Mouse (Mus musculus) left cerebral cortex, adult 2 months (tissue): ENCODE measurements around the gene Elmo1. TPM values are rescaled to one million over a fixed set of nuclear protein-coding genes. Genes with fewer than 3 reads are reported as not detected.

Experiments
- DNase-seq, 2 experiments: peaks; one replicate each; pipeline ENCODE4 v3.0.0; 2021 to 2022; ENCODE audit warnings: low spot score in 2 of 2, mixed read lengths in 1 of 2; ENCODE audit errors: extremely low spot score in 1 of 2
- H3K27ac ChIP-seq: fragments of 200-600 bp; 2 replicates; pipeline ENCODE4 v1.8.1; 2022
- H3K4me3 ChIP-seq: fragments of 200-600 bp; 2 replicates; pipeline ENCODE4 v1.8.1; 2022
- CTCF ChIP-seq: fragments of 200-600 bp; IDR thresholded peaks from 2 replicates; pipeline ENCODE4 v1.8.1; 2022; ENCODE audit warnings: antibody characterized with exemption, mild to moderate bottlenecking, moderate library complexity
- intact Hi-C: fragments of 180-260 bp; cut with DNase I; formaldehyde crosslinking; loops from one replicate; pipeline ENCODE4 v1.15.1; 2025
- long read RNA-seq, 2 experiments: library from polyadenylated mRNA; stranded (forward); transcript quantifications; one replicate each; pipeline ENCODE4 v2.0.0; 2021; ENCODE audit warnings: borderline mapping rate in 2 of 2
- total RNA-seq, 2 experiments: library from RNA; stranded (reverse); gene quantifications; 2 replicates each; pipeline ENCODE4 v1.2.3; 2021

The Elmo1 gene
- total RNA-seq: 10 to 100 TPM; 62.8 to 79.1 TPM
- long read RNA-seq, experiment 1, full-length matches to known transcripts: 51 of 236 reads
- long read RNA-seq, experiment 1, partial matches to known transcripts: 12 of 236 reads
- long read RNA-seq, experiment 1, other reads (novel, unspliced or antisense): 173 of 236 reads
- long read RNA-seq, experiment 2, full-length matches to known transcripts: 11 of 139 reads
- long read RNA-seq, experiment 2, partial matches to known transcripts: 5 of 139 reads
- long read RNA-seq, experiment 2, other reads (novel, unspliced or antisense): 123 of 139 reads

DNA sequence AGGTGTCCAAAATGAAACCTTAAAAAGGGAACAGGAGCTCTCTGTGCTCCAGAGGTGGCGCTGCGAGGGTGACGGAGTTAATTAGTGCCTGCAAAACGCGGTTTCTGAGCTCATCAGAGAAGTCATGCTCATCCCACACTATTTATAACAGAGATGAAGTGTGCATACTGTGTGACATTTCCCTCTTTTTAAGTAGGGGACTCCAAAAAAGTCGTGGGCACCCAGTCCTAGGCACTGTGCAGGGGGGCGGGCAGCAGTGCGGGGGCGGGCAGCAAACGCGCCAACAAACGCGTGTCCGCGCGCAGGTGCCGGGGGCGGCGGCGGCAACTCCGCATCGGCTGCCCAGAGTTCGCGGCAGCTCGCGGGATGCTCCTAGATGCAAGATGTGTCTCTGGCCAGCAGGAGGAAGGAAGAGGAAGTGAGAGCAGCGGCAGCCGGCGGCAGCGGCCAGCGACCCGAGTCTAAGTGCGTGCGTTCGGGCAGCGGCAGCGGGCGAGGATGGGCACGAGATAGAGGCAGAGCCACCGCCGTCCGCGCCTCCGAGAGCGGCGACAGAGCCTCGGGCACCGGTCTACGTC lies at the start of gene Elmo1:
Elmo1 (plus strand) TSS at position 464 of the 578 bp plus-strand sequence.
- peak within 1 kb of the TSS; percentile 87 for H3K4me3 ChIP-seq
- DNase-seq: peak; percentile 60 to 67
- H3K27ac ChIP-seq: peak within 1 kb of the TSS; percentile 88
- peak; percentile 52 for TF ChIP-seq CTCF
- intact Hi-C loops: loop anchor here (1.0 to 5.0 kb wide), 6 partner anchors 38 to 202 kb away; no protein-coding TSS in a partner anchor

GRCm38 (mm10) chr13:20041169-20041830 lies 49.1 kb upstream of the Elmo1 start:
- no peak for DNase-seq
- H3K27ac ChIP-seq: no peak overlapping the region
- no peak for TF ChIP-seq CTCF
- no peak overlapping the region for H3K4me3 ChIP-seq
- intact Hi-C loops: loop anchor here (5.0 kb wide), 1 partner anchor 251 kb away; no protein-coding TSS in a partner anchor

GRCm38 (mm10) chr13:20042856-20043255 lies 47.5 kb upstream of the Elmo1 start:
- intact Hi-C loops: loop anchor here (5.0 kb wide), 1 partner anchor 249 kb away; no protein-coding TSS in a partner anchor

DNA sequence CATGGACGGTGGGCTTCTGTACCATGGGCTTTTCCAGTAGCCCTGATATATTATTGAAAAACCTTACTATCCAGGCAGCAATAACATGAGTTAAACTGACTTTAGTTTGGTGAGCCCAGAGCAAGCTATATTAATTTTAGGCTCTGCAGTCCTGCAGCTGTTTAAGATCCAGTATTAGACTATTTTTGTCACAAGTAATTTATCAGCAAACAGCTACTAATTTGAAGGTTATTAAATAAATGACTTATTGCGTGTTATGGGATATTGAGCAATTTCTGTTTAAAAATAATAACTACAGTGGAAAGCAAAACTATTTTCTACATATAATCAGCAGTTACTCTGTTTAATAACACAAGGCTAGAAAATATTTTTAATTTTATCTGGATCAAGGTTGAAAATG lies 45.0 kb upstream of the Elmo1 start:
- intact Hi-C loops: no loop called here
- no peak overlapping the region for H3K4me3 ChIP-seq
- H3K27ac ChIP-seq: no peak overlapping the region
- DNase-seq: no peak
- no peak for TF ChIP-seq CTCF

More at GRCm38 (mm10) chr13:20042856-20043255, 47.5 kb upstream of the Elmo1 start:
- TF ChIP-seq CTCF: no peak
- H3K4me3 ChIP-seq: no peak overlapping the region
- no peak for DNase-seq
- no peak overlapping the region for H3K27ac ChIP-seq

DNA sequence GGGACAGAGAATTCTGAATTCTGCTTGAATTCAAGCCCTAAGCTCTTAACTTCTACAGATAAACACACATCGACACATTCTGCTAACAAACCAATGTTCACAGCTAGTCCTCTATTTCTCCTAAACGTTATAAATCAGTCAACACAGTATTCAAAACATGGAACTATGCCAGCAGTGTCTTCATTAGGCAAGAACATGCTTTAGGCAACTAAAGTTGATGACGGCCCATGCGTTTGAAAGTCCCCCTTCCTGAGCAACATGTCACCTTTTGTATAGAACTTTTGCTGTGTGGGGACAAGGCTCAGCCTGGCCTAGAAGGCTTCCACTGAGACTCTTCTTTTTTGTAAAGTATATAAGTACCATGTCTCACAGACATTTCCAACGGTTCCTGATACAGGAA lies 44.6 kb upstream of the Elmo1 start:
- no peak for TF ChIP-seq CTCF
- Histone ChIP-seq H3K4me3 (no peak overlapping the region), H3K27ac (no peak overlapping the region)
- DNase-seq: no peak
- intact Hi-C loops: no loop called here

DNA sequence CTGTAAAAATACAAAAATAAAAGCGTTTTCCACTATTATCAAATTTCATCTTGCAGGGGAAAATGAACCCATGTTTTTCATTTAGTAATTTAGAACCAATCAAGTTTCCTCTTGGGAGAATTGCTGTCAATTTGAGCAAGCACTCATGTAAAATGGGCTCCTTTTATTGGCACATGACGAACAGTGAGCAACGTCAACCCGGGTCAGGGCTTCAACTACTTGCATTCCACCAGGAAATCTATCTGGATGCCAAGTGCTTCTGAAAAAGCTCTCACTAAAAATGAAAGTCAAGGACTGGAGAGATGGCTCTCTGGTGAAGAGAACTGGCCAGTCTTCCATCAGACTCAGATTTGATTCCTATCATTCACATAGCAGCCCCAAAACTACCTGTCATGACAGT lies 44.0 kb upstream of the Elmo1 start:
- TF ChIP-seq CTCF: no peak
- H3K27ac ChIP-seq: no peak overlapping the region
- intact Hi-C loops: no loop called here
- DNase-seq: no peak
- no peak overlapping the region for H3K4me3 ChIP-seq

DNA sequence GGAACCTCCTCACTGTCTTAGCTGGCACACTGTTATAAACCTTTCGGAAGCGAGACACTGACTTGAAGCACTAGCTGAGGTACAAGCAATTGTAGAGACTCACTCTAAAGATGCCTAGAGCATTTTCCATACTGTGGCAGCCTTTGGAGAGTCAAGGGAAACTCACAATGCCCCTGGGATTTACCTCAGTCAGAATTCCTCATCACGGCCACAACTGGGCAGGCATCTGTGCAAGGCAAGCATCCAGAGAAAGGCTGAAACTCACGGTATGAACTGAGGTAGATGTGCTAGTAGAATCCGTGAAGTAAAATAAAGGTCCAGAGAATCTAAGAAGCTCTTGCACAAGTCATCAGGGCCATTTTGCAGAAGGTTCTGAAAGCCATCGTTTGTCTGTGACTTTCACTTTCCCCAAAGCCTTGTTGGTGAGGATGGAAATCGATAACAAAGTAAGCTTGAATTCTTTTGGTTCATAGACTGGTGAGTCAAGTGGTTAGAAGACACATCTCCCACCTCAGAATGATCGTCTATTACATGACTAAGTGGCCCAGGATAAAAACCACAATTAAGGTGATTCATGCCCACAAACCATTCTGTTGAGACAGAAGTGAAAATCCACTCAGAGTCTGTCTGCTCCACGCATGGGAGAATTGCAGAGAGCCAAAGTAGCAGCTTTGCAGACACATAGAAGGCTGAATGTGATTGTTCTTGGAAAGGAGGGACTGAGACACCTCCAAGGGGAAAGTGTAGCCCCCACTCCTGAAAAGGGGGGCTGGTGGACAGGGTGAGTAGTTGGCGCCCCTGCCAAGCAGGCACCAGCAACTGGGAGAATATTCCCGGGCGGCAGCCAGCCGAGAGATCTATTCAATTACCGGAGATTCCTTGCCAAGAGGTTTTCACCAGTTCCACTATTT lies 42.2 kb upstream of the Elmo1 start:
- no peak for TF ChIP-seq CTCF
- intact Hi-C loops: no loop called here
- no peak overlapping the region for H3K4me3 ChIP-seq
- no peak overlapping the region for H3K27ac ChIP-seq
- no peak for DNase-seq

DNA sequence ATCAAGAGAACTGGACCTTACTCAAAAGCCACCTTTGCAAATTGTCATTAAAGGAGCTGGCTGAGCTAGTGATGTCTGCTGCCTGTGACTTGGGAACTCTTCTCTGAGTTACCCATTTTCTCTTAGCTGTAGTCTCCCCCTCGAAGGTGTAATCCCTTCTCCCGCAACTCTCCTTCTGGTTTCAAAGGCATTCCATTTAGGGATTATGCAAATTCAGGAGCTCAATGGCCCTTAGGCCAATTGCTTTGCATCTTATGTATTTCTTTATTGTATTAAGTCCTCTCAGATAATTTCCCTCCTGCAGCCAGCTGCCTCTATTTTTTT lies 41.6 kb upstream of the Elmo1 start:
- intact Hi-C loops: no loop called here

GRCm38 (mm10) chr13:20049654-20050053 lies 40.7 kb upstream of the Elmo1 start:
- no peak for DNase-seq
- intact Hi-C loops: loop anchor here (5.0 kb wide), 1 partner anchor 43 kb away; the partner anchor contains the start of gene Elmo1
- Histone ChIP-seq H3K4me3 (no peak overlapping the region), H3K27ac (no peak overlapping the region)
- no peak for TF ChIP-seq CTCF

More for the DNA sequence above, 41.6 kb upstream of the Elmo1 start:
- no peak for DNase-seq
- H3K27ac ChIP-seq: no peak overlapping the region
- no peak overlapping the region for H3K4me3 ChIP-seq
- no peak for TF ChIP-seq CTCF

DNA sequence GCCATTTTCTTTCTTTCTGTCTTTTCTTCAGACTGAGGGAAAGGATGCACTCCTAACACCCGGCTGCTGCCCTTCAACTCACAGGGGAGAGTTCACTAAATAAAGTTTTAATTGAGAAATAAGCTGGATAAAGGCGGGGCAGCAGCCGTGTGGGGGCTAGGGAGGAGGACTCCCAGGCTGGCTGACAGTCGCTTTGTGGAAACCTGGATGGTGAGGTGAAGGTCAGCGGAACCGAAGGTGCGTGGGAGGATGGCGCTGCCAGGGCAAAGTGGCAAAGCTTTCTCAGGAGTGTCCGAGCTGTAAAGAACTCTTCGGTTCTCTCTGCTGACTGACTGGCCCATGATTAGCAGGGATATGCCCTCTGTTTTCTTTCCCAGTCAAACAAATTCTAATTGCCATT lies 40.2 kb upstream of the Elmo1 start:
- intact Hi-C loops: loop anchor here (5.0 kb wide), 1 partner anchor 42 kb away; the partner anchor contains the start of gene Elmo1
- Histone ChIP-seq H3K4me3 (no peak overlapping the region), H3K27ac (no peak overlapping the region)
- TF ChIP-seq CTCF: no peak
- no peak for DNase-seq

DNA sequence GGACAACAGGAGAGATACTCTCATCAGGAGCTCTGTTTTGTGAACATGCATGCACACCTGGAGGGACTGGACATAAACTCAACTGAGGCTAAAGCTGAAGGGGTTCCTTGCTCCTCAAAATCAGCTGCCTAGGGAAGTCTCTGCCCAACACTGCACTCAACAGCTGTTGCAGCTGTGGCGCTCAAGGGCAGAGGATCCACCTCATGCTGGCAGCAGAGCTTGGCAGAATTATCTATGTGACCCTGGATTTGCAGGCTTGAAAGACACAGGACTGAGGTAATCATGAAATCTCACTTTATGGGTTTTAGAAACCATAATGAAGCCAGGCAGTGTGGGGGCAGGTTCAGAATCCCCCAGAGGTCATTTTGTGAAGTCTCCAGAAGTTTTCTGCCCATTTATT lies 32.5 kb upstream of the Elmo1 start:
- Histone ChIP-seq H3K27ac (no peak overlapping the region), H3K4me3 (no peak overlapping the region)
- intact Hi-C loops: no loop called here
- DNase-seq: no peak
- no peak for TF ChIP-seq CTCF
